Mouse (Mus musculus) testis, postnatal 10 days (tissue): ENCODE measurements around the gene Gfral.

Experiments
- DNase-seq: peaks from one replicate; pipeline ENCODE4 v3.0.0; 2021; ENCODE audit warnings: low spot score

The Gfral gene

GRCm38 (mm10) chr9:76213557-76213956 lies at the start of gene Gfral:
Gene Gfral, minus strand, starts transcription at chr9:76213657.
- DNase-seq, result no peak

- no peak for DNase-seq
Observed at GRCm38 (mm10) chr9:76257731-76258130, 44.3 kb upstream of the Gfral start.

- DNase-seq, result no peak
Observed at GRCm38 (mm10) chr9:76252544-76252943, 39.1 kb upstream of the Gfral start.

GRCm38 (mm10) chr9:76252109-76252508 lies 38.7 kb upstream of the Gfral start:
- DNase-seq, result no peak

GRCm38 (mm10) chr9:76242322-76242721 lies 28.9 kb upstream of the Gfral start:
- no peak for DNase-seq

GRCm38 (mm10) chr9:76237946-76238345 lies 24.5 kb upstream of the Gfral start:
- DNase-seq, result no peak

GRCm38 (mm10) chr9:76237243-76237642 lies 23.8 kb upstream of the Gfral start:
- DNase-seq, result no peak

GRCm38 (mm10) chr9:76236626-76237025 lies 23.2 kb upstream of the Gfral start:
- peak; percentile 65 for DNase-seq

GRCm38 (mm10) chr9:76235945-76236503 lies 22.6 kb upstream of the Gfral start:
- peak; percentile 43 for DNase-seq

- peak; percentile 48 for DNase-seq
Observed at GRCm38 (mm10) chr9:76234899-76235298, 21.4 kb upstream of the Gfral start.

GRCm38 (mm10) chr9:76230400-76230799 lies 16.9 kb upstream of the Gfral start:
- DNase-seq, result no peak

- DNase-seq, result no peak
Observed at GRCm38 (mm10) chr9:76217178-76217975, 3.9 kb upstream of the Gfral start.

- no peak for DNase-seq
Observed at GRCm38 (mm10) chr9:76214678-76215077, 1.2 kb upstream of the Gfral start.

- DNase-seq, result no peak
Observed at GRCm38 (mm10) chr9:76196917-76197316, 16.5 kb downstream of the Gfral start.

GRCm38 (mm10) chr9:76179221-76179620 lies 34.2 kb downstream of the Gfral start:
- DNase-seq, result no peak

- no peak for DNase-seq
Observed at GRCm38 (mm10) chr9:76172686-76173295, 40.7 kb downstream of the Gfral start.

- DNase-seq, result no peak
Observed at GRCm38 (mm10) chr9:76168355-76168754, 45.1 kb downstream of the Gfral start.

GRCm38 (mm10) chr9:76162446-76162845 lies 51.0 kb downstream of the Gfral start:
- DNase-seq, result no peak

- no peak for DNase-seq
Observed at GRCm38 (mm10) chr9:76145593-76145992, 67.9 kb downstream of the Gfral start.

- DNase-seq, result peak; percentile 63
Observed at GRCm38 (mm10) chr9:76138378-76139109, 74.9 kb downstream of the Gfral start.

- DNase-seq, result no peak
Observed at GRCm38 (mm10) chr9:76134042-76134441, 79.4 kb downstream of the Gfral start.

GRCm38 (mm10) chr9:76129353-76129752 lies 84.1 kb downstream of the Gfral start:
- no peak for DNase-seq

GRCm38 (mm10) chr9:76124249-76124648 lies 89.2 kb downstream of the Gfral start:
- DNase-seq, result no peak
